32 mouse cellular contexts compared by ENCODE assay signal in genomic region chr15:68626976-68627375, GRCm38 (mm10).
"Had no signal": no experiment of that assay in that cellular context is flagged by ENCODE, and none has a peak within 500 bp of the region (broad histone marks: within the 10 kb centered on the region; RNA-seq: fewer than 3 reads in every experiment).

No protein-coding gene starts in this region.

- DNase-seq: left cerebral cortex, postnatal 4 days; liver; liver, embryonic 13.5 days; liver, postnatal 0 days; lung, adult 18-20 months; lung, adult 2 months; lung, embryonic 14.5 days; lung, postnatal 10 days; lung, postnatal 14 days; lung, postnatal 36 days; lung, postnatal 4 days; midbrain, embryonic 14.5 days had no signal

- H3K4me3 ChIP-seq: limb, embryonic 10.5 days; limb, embryonic 12.5 days; limb, embryonic 13.5 days; limb, embryonic 15.5 days; liver, embryonic 12.5 days; liver, embryonic 13.5 days; liver, embryonic 15.5 days; lung, embryonic 15.5 days; megakaryocyte, embryonic 14.5 days; midbrain, embryonic 10.5 days; midbrain, embryonic 12.5 days; midbrain, embryonic 13.5 days; midbrain, embryonic 15.5 days; myocyte; neural tube, embryonic 12.5 days had no signal

- H3K27ac ChIP-seq: limb, embryonic 10.5 days; limb, embryonic 12.5 days; limb, embryonic 13.5 days; limb, embryonic 15.5 days; liver, embryonic 12.5 days; liver, embryonic 13.5 days; liver, embryonic 14.5 days; liver, embryonic 15.5 days; lung, embryonic 15.5 days; macrophage; midbrain, embryonic 10.5 days; midbrain, embryonic 12.5 days; midbrain, embryonic 13.5 days; midbrain, embryonic 15.5 days; neural tube, embryonic 12.5 days had no signal

- H3K4me1 ChIP-seq: limb, embryonic 10.5 days; limb, embryonic 12.5 days; limb, embryonic 13.5 days; limb, embryonic 15.5 days; liver, embryonic 12.5 days; liver, embryonic 13.5 days; liver, embryonic 15.5 days; lung, embryonic 15.5 days; megakaryocyte, embryonic 14.5 days; midbrain, embryonic 10.5 days; midbrain, embryonic 12.5 days; midbrain, embryonic 13.5 days; midbrain, embryonic 15.5 days; neural tube, embryonic 12.5 days had no signal

- H3K9ac ChIP-seq: limb, embryonic 12.5 days; limb, embryonic 13.5 days; limb, embryonic 15.5 days; liver, embryonic 12.5 days; liver, embryonic 13.5 days; liver, embryonic 14.5 days; liver, embryonic 15.5 days; liver, postnatal 0 days; lung, embryonic 14.5 days; lung, embryonic 15.5 days; midbrain, embryonic 12.5 days; midbrain, embryonic 13.5 days; midbrain, embryonic 15.5 days; neural tube, embryonic 12.5 days had no signal

- ATAC-seq: liver, embryonic 12.5 days; liver, postnatal 0 days; lung, postnatal 0 days; midbrain, embryonic 13.5 days; midbrain, embryonic 15.5 days; midbrain, embryonic 16.5 days had no signal

- H3K27me3 ChIP-seq: limb, embryonic 12.5 days; limb, embryonic 13.5 days; limb, embryonic 15.5 days; liver, embryonic 12.5 days; liver, embryonic 13.5 days; liver, embryonic 15.5 days; lung, embryonic 15.5 days; megakaryocyte, embryonic 14.5 days; midbrain, embryonic 12.5 days; midbrain, embryonic 13.5 days; midbrain, embryonic 15.5 days; neural tube, embryonic 12.5 days had no signal

- H3K9me3 ChIP-seq: limb, embryonic 10.5 days; limb, embryonic 12.5 days; limb, embryonic 13.5 days; limb, embryonic 15.5 days; liver, embryonic 12.5 days; liver, embryonic 13.5 days; liver, embryonic 15.5 days; lung, embryonic 15.5 days; midbrain, embryonic 10.5 days; midbrain, embryonic 12.5 days; midbrain, embryonic 13.5 days; midbrain, embryonic 15.5 days; neural tube, embryonic 12.5 days had no signal

- H3K36me3 ChIP-seq: limb, embryonic 10.5 days; limb, embryonic 12.5 days; limb, embryonic 13.5 days; limb, embryonic 15.5 days; liver, embryonic 12.5 days; liver, embryonic 13.5 days; liver, embryonic 15.5 days; lung, embryonic 15.5 days; midbrain, embryonic 10.5 days; midbrain, embryonic 12.5 days; midbrain, embryonic 13.5 days; midbrain, embryonic 15.5 days; neural tube, embryonic 12.5 days had no signal

- H3K4me2 ChIP-seq: limb, embryonic 12.5 days; limb, embryonic 13.5 days; limb, embryonic 15.5 days; liver, embryonic 11.5 days; liver, embryonic 12.5 days; liver, embryonic 13.5 days; liver, embryonic 15.5 days; lung, embryonic 14.5 days; lung, embryonic 15.5 days; midbrain, embryonic 11.5 days; midbrain, embryonic 12.5 days; midbrain, embryonic 13.5 days; midbrain, embryonic 15.5 days; neural tube, embryonic 12.5 days had no signal
